Mouse (Mus musculus) MEL (cell line): Measurements from ENCODE around the gene Arhgap20. TPM values are rescaled to one million over a fixed set of nuclear protein-coding genes. Genes with fewer than 3 reads are reported as not detected.

ENCODE experiments used
- DNase-seq: peaks from one replicate; pipeline ENCODE4 v3.0.0; 2011; ENCODE audit warnings: low read depth, low spot score
- H3K27ac ChIP-seq: 2 replicates; pipeline ENCODE4 v1.5.1; 2012; ENCODE audit warnings: low read depth, mild to moderate bottlenecking, control low read depth, low read length, moderate library complexity; ENCODE audit not compliant: control insufficient read depth
- H3K27me3 ChIP-seq, 2 experiments: fragments of 150-350 bp in 1 of 2; sonication (generic) in 1 of 2; 2 replicates each; pipeline ENCODE4 v1.6.1; 2012; ENCODE audit warnings: low read length in 2 of 2, mild to moderate bottlenecking in 2 of 2, improper control_type of control experiment in 1 of 2, moderate library complexity in 1 of 2; ENCODE audit not compliant: insufficient read depth in 2 of 2, control insufficient read depth in 1 of 2
- H3K36me3 ChIP-seq, 2 experiments: 2 replicates each; pipeline ENCODE4 v1.6.1; 2012 to 2014; ENCODE audit warnings: low read length in 2 of 2, improper control_type of control experiment in 1 of 2, inconsistent platforms in 1 of 2, mild to moderate bottlenecking in 1 of 2; ENCODE audit not compliant: insufficient read depth in 2 of 2, control insufficient read depth in 1 of 2
- H3K4me1 ChIP-seq, 2 experiments: fragments of 150-350 bp in 1 of 2; sonication (generic) in 1 of 2; 2 replicates each; pipeline ENCODE4 v1.6.1; 2012; ENCODE audit warnings: low read length in 2 of 2, improper control_type of control experiment in 1 of 2, mild to moderate bottlenecking in 1 of 2; ENCODE audit not compliant: insufficient read depth in 2 of 2, control insufficient read depth in 1 of 2
- H3K4me3 ChIP-seq, 2 experiments: fragments of 150-350 bp in 1 of 2; sonication (generic) in 1 of 2; 2 replicates each; pipeline ENCODE4 v1.5.1; 2012; ENCODE audit warnings: low read depth in 2 of 2, low read length in 2 of 2, mild to moderate bottlenecking in 2 of 2, moderate library complexity in 2 of 2, control low read depth in 1 of 2, improper control_type of control experiment in 1 of 2; ENCODE audit not compliant: control insufficient read depth in 1 of 2, insufficient read depth in 1 of 2
- H3K79me2 ChIP-seq: 2 replicates; pipeline ENCODE4 v1.6.1; 2012; ENCODE audit warnings: mild to moderate bottlenecking, low read length, moderate library complexity; ENCODE audit not compliant: control insufficient read depth, poor library complexity, insufficient read depth
- H3K9ac ChIP-seq: 2 replicates; pipeline ENCODE4 v1.6.1; 2012; ENCODE audit warnings: low read depth, mild to moderate bottlenecking, control low read depth, low read length, moderate library complexity; ENCODE audit not compliant: control insufficient read depth, poor library complexity, severe bottlenecking
- H3K9me3 ChIP-seq: fragments of 150-350 bp; sonication (generic); replicated peaks from 2 replicates; pipeline ENCODE4 v1.6.1; 2012; ENCODE audit warnings: mild to moderate bottlenecking, low read length, improper control_type of control experiment, moderate library complexity; ENCODE audit not compliant: insufficient read depth
- CTCF ChIP-seq, 3 experiments: IDR thresholded peaks in 2 of 3; conservative IDR thresholded peaks in 1 of 3; 2 replicates each; pipeline ENCODE4 v1.5.1; 2011 to 2012; ENCODE audit warnings: low read length in 3 of 3, low read depth in 2 of 3, mild to moderate bottlenecking in 2 of 3, improper control_type of control experiment in 1 of 3, inconsistent platforms in 1 of 3, mixed read lengths in 1 of 3, moderate library complexity in 1 of 3; ENCODE audit not compliant: control insufficient read depth in 1 of 3, insufficient read depth in 1 of 3, poor library complexity in 1 of 3, severe bottlenecking in 1 of 3
- ETS1 ChIP-seq: IDR thresholded peaks from 2 replicates; pipeline ENCODE4 v1.6.1; 2012; ENCODE audit warnings: low read depth, mild to moderate bottlenecking, inconsistent platforms, low read length, improper control_type of control experiment, moderate library complexity
- GATA1 ChIP-seq: IDR thresholded peaks from 2 replicates; pipeline ENCODE4 v1.6.1; 2011; ENCODE audit warnings: low read depth, low read length, improper control_type of control experiment
- HCFC1 ChIP-seq: IDR thresholded peaks from 2 replicates; pipeline ENCODE4 v1.6.1; 2012; ENCODE audit warnings: low read depth, mild to moderate bottlenecking, inconsistent platforms, low read length, improper control_type of control experiment, moderate library complexity
- KAT2A ChIP-seq: conservative IDR thresholded peaks from 2 replicates; pipeline ENCODE4 v1.6.1; 2012; ENCODE audit warnings: low read depth, low read length, improper control_type of control experiment, inconsistent platforms
- MYB ChIP-seq: IDR thresholded peaks from 2 replicates; pipeline ENCODE4 v1.6.1; 2011; ENCODE audit warnings: mild to moderate bottlenecking, low read depth, low read length, improper control_type of control experiment
- POLR2A ChIP-seq, 2 experiments: IDR thresholded peaks; 2 replicates each; pipeline ENCODE4 v1.6.1; 2011 to 2012; ENCODE audit warnings: low read length in 2 of 2, mild to moderate bottlenecking in 2 of 2, control low read depth in 1 of 2, improper control_type of control experiment in 1 of 2, low read depth in 1 of 2, moderate library complexity in 1 of 2; ENCODE audit not compliant: control insufficient read depth in 1 of 2, insufficient read depth in 1 of 2, poor library complexity in 1 of 2
- POLR2AphosphoS2 ChIP-seq: IDR thresholded peaks from 2 replicates; pipeline ENCODE4 v1.6.1; 2011; ENCODE audit warnings: low read length, improper control_type of control experiment
- RAD21 ChIP-seq: IDR thresholded peaks from 2 replicates; pipeline ENCODE4 v1.6.1; 2011; ENCODE audit warnings: mild to moderate bottlenecking, low read depth, low read length, improper control_type of control experiment
- RCOR1 ChIP-seq: IDR thresholded peaks from 2 replicates; pipeline ENCODE4 v1.6.1; 2012; ENCODE audit warnings: low read depth, mild to moderate bottlenecking, inconsistent platforms, low read length, improper control_type of control experiment
- SMC3 ChIP-seq: IDR thresholded peaks from 2 replicates; pipeline ENCODE4 v1.6.1; 2011; ENCODE audit warnings: low read depth, low read length, improper control_type of control experiment
- USF2 ChIP-seq, 2 experiments: IDR thresholded peaks; 2 replicates each; pipeline ENCODE4 v1.6.1; 2011 to 2012; ENCODE audit warnings: improper control_type of control experiment in 2 of 2, low read length in 2 of 2, borderline replicate concordance in 1 of 2, inconsistent platforms in 1 of 2, low read depth in 1 of 2, mild to moderate bottlenecking in 1 of 2; ENCODE audit not compliant: insufficient read depth in 1 of 2
- ZKSCAN1 ChIP-seq: IDR thresholded peaks from 2 replicates; pipeline ENCODE4 v1.6.1; 2012; ENCODE audit warnings: low read depth, mild to moderate bottlenecking, inconsistent platforms, low read length, improper control_type of control experiment, moderate library complexity
- ZMIZ1 ChIP-seq: IDR thresholded peaks from 2 replicates; pipeline ENCODE4 v1.6.1; 2012; ENCODE audit warnings: low read depth, mild to moderate bottlenecking, inconsistent platforms, low read length, improper control_type of control experiment, moderate library complexity
- ZNF384 ChIP-seq: IDR thresholded peaks from 2 replicates; pipeline ENCODE4 v1.6.1; 2012; ENCODE audit warnings: low read depth, mild to moderate bottlenecking, inconsistent platforms, low read length, improper control_type of control experiment
- polyA plus RNA-seq, 2 experiments: library from polyadenylated mRNA; stranded (reverse) in 1 of 2; unstranded in 1 of 2; fragments of >175 nt in 1 of 2; fragments of >200 nt in 1 of 2; gene quantifications; 2 replicates each; pipeline versions ENCODE4 v1.2.1 to v1.2.4; 2012; ENCODE audit warnings: low replicate concordance in 2 of 2, low read depth in 1 of 2; ENCODE audit not compliant: insufficient read length in 2 of 2, insufficient read depth in 1 of 2, missing spikeins in 1 of 2
- total RNA-seq: library from RNA; depleted of rRNA; stranded (reverse); fragments of 300-350 nt; gene quantifications from 2 replicates; pipeline ENCODE4 v1.2.3, GENCODE M21; 2012

Gene Arhgap20
- total and polyA plus RNA-seq, 3 experiments = not detected

DNA sequence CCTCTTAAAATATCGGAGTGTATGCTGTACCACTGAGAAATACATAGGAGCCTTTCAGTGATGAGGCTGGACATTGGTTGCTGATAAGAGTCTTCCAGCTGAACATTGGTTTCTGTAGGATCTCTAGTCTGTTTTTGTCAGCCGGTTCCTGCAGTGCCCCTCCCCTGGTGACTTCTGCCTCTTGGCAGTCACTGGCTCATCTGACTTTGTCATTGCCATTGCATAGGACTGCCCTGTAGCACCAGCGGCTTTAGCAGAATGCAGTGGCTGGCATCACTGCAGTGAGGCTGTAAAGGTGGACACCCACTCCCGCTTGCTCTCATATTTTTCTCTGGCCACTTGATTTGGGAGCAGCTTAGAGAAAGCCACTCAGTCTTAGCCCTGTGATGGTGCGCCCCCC lies 33.1 kb downstream of the Arhgap20 start:
- Histone ChIP-seq H3K9me3 (no peaks in the 10 kb centered on the region), H3K36me3 (no peaks in the 10 kb centered on the region; a peak in 1 of 4 replicates)
- DNase-seq = no peak

DNA sequence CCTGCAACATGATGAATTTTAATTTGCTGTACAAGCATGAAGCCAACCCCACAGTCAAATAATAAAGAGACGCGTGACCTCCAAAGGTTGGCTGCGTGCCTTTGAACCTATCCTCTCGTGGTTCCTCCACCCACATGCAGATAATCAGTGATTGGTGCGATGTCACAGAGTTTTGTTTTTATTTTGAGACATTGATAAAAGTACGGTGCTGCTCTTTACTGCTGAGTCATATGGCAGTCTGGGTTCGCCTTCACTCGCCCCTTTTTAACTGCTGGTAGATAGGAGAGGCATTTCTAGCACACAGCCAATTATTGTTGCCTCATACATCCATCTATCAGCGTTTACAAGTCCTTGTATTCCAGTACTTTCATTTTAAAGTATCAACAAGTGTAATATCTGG lies 34.0 kb downstream of the Arhgap20 start:
- Histone ChIP-seq H3K27ac (no peak overlapping the region), H3K79me2 (no peaks in the 10 kb centered on the region), H3K4me3 (peak overlapping the region in 1 of 2 experiments; percentile 11; a peak in 1 of 4 replicates), H3K9ac (no peak overlapping the region), H3K27me3 (peaks cover 0 to 2% of the 10 kb centered on the region in 2 experiments; a peak in 1 of 4 replicates), H3K9me3 (no peaks in the 10 kb centered on the region), H3K36me3 (no peaks in the 10 kb centered on the region; a peak in 1 of 4 replicates), H3K4me1 (peaks cover 0 to 6% of the 10 kb centered on the region in 2 experiments; a peak in 1 of 4 replicates)
- DNase-seq = peak; percentile 34
- TF ChIP-seq ETS1 = 0 out of 2 replicates have a peak, but pooled peaks have one; percentile 9
- no peak for TF ChIP-seq CTCF (IDR thresholded peaks at IDR 0.05 in 2 of 3, conservative IDR thresholded peaks at IDR 0.05 in 1 of 3; ENCODE audit: control insufficient read depth in 1 of 3, insufficient read depth in 1 of 3, low read depth in 2 of 3, low read length in 3 of 3, poor library complexity in 1 of 3, severe bottlenecking in 1 of 3)

More for the DNA sequence above, 33.1 kb downstream of the Arhgap20 start:
- H3K27ac ChIP-seq = no peak overlapping the region
- H3K27me3 ChIP-seq = peaks cover 0 to 2% of the 10 kb centered on the region in 2 experiments; a peak in 1 of 4 replicates
- no peak overlapping the region for H3K9ac ChIP-seq
- no peaks in the 10 kb centered on the region for H3K79me2 ChIP-seq
- TF ChIP-seq GATA1 = no peak
- TF ChIP-seq POLR2A (IDR thresholded peaks at IDR 0.05; ENCODE audit: control insufficient read depth in 1 of 2, insufficient read depth in 1 of 2, low read depth in 1 of 2, low read length in 2 of 2, poor library complexity in 1 of 2) = no peak
- no peak overlapping the region for H3K4me3 ChIP-seq
- peaks cover 0 to 6% of the 10 kb centered on the region in 2 experiments; a peak in 1 of 4 replicates for H3K4me1 ChIP-seq

DNA sequence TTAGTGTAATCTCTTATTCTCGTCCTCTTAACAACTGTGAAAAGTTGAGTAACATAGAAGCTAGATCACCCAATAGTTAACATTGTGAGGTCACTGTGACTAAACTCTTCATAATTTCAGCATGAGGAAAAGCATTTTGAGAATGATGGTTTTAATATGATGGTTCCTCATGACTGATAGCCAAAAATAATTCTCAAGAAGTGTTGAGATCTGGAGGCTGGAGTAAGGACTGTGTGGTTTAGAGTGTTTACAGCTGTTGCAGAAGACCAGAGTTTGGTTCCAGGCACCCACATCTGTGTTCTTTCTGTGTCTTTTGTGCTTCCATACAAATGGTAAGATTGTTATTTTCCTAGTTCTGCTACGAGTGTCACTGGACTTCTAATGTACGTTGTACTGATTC lies 42.1 kb downstream of the Arhgap20 start:
- Histone ChIP-seq H3K79me2 (no peaks in the 10 kb centered on the region), H3K27ac (no peak overlapping the region), H3K4me1 (no peaks in the 10 kb centered on the region), H3K27me3 (peaks cover 0 to 3% of the 10 kb centered on the region in 2 experiments; a peak in 1 of 4 replicates), H3K4me3 (no peak overlapping the region), H3K9me3 (no peaks in the 10 kb centered on the region), H3K9ac (no peak overlapping the region), H3K36me3 (no peaks in the 10 kb centered on the region)
- no peak for TF ChIP-seq USF2 (IDR thresholded peaks at IDR 0.05; ENCODE audit: borderline replicate concordance in 1 of 2, insufficient read depth in 1 of 2, low read depth in 1 of 2, low read length in 2 of 2)
- no peak for DNase-seq

DNA sequence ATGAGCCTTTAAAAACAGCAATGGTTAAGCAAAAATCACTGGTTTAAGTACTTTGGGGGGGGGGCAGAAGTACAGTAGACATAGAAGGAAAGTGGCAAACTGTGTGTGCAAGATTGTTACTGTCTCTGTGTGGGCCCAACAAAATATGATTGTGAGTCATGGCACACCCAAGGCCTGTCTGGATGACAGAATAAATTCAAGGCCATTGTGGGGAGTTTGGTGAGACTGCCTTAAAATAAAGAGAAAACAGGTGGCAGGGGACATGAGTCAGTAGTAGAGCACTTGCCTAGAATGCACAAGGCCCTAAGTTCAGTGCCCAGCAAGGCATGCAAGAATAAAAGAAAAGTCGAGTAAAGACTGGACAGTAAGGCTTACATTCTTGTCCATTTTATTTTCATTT lies 47.8 kb downstream of the Arhgap20 start:
- Histone ChIP-seq H3K27me3 (no peaks in the 10 kb centered on the region), H3K4me1 (no peaks in the 10 kb centered on the region), H3K27ac (no peak overlapping the region), H3K9me3 (no peaks in the 10 kb centered on the region), H3K36me3 (no peaks in the 10 kb centered on the region), H3K9ac (no peak overlapping the region), H3K79me2 (no peaks in the 10 kb centered on the region), H3K4me3 (no peak overlapping the region)
- no peak for TF ChIP-seq KAT2A
- TF ChIP-seq SMC3 = no peak
- TF ChIP-seq HCFC1 = no peak
- no peak for TF ChIP-seq RCOR1
- no peak for TF ChIP-seq ZNF384
- no peak for TF ChIP-seq ZMIZ1
- TF ChIP-seq RAD21 = no peak
- TF ChIP-seq ZKSCAN1 = no peak
- TF ChIP-seq POLR2AphosphoS2 = no peak
- no peak for TF ChIP-seq MYB
- DNase-seq = no peak
